Mouse (Mus musculus) small intestine, adult 2 months (tissue): ENCODE data around the gene Kctd3.

Source experiments
- CTCF ChIP-seq: fragments of 200-500 bp; IDR thresholded peaks from 2 replicates; pipeline ENCODE4 v1.5.1; 2012; ENCODE audit warnings: low read depth, mild to moderate bottlenecking, control low read depth, inconsistent platforms, low read length, moderate library complexity, mixed read lengths; ENCODE audit not compliant: insufficient replicate concordance, insufficient read length; ENCODE audit errors: extremely low read depth
- POLR2A ChIP-seq: fragments of 200-500 bp; IDR thresholded peaks from 2 replicates; pipeline ENCODE4 v1.6.1; 2012; ENCODE audit warnings: low read depth, mild to moderate bottlenecking, control low read depth, inconsistent platforms, low read length, moderate library complexity

DNA sequence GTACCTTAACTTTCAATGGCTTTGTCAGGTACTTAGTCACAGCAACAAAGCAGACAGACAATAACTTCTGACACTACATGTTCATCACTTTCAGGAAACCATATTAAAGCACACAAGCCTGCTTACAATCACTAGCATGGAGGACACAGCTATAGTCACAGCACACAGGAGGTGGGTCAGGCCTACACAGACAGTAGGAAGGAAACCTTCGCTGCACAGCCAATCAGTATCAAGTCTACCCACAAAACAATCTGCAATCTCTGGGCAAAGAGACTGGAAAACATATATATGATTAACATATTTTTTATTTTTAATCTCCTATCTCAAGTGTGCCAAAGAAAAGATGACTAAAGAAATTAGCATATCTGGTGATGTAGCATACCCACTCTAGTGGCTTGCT is 2.9 kb downstream of the Kctd3 start:
- no peak for TF ChIP-seq POLR2A
- no peak for TF ChIP-seq CTCF
